14 mouse cellular contexts compared by ENCODE assay signal in the genomic region with DNA sequence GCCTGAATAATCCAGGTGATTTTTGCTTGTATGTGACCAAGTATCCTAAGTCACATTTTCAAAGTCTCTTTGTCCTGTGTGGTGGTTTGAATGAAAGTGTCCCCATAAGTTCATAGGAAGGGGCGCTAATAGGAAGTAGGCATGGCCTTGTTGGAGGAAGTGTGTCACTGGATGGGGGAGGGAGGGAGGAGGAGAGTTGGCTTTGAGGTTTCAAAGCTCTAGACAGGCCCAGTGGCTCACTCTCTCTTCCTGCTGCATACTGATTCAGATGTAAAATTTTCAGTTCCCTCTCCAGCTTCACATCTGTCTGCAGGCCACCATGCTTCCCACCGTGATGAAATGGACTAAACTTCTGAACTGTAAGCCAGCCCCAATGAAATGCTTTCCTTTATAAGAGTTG.
"Had no signal": no experiment of that assay in that cellular context is flagged by ENCODE, and none has a peak within 500 bp of the region (broad histone marks: within the 10 kb centered on the region; RNA-seq: fewer than 3 reads in every experiment).

No protein-coding gene starts in this region.

- DNase-seq: lung, adult 18-20 months; lung, embryonic 14.5 days; lung, postnatal 10 days; lung, postnatal 4 days; retina, postnatal 1 day; right cerebral cortex, adult 18-20 months; right cerebral cortex, postnatal 25 days; right cerebral cortex, postnatal 4 days; spleen, adult 18-20 months; thymus, adult 18-20 months; thymus, postnatal 14 days; thymus, postnatal 36 days had no signal

- ATAC-seq: midbrain, embryonic 13.5 days; midbrain, embryonic 15.5 days had no signal
